Mouse (Mus musculus): ENCODE measurements around the gene Ddx25.

Ddx25 gene

GRCm38 (mm10) chr9:35558257-35559008, at the start of gene Ddx25, which contains the start of gene Pus3:
TSS of gene Ddx25 (minus strand) at chr9:35558528.
TSS of gene Pus3 (plus strand) at chr9:35558595.
- peak; percentile 57 for DNase-seq

DNA sequence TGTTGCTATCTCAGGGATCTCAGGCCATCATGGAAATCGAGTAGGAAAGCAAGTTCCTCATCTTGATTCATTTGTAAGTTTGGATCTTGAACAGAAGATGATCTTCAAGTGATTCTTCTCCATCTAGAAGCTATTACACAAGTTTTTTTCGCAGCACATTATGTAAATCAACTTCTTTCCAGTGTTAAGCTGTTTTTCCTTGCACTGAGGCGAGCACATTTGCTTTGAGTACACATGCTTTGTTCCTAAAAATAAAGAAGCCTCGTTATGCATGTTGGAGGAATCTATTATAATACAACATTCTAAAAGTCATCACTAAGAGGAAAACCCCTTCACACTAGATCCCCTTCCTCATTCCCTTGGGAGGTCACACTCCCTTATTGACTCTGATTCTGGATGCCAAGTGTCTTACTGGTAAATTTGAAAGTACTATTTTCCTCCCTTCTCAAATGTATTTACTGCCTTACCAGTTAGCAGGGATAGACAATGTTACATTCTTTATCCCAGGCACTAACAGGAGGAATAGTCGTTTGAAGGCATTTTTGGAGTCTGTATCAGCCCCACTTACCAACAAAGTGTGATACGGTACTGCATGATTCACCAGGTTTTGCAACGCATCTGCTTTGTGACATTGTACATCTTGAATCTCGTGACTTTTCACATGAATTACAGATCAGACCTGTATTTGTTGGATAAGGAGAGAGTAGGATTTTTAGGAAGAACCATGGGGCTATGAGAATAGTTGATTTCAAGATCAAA, 49.5 kb upstream of the Ddx25 start:
- DNase-seq: no peak

- DNase-seq: no peak
Observed at GRCm38 (mm10) chr9:35592903-35593302, 34.6 kb upstream of the Ddx25 start.

- no peak for DNase-seq
Observed at GRCm38 (mm10) chr9:35587674-35588073, 29.3 kb upstream of the Ddx25 start.

DNA sequence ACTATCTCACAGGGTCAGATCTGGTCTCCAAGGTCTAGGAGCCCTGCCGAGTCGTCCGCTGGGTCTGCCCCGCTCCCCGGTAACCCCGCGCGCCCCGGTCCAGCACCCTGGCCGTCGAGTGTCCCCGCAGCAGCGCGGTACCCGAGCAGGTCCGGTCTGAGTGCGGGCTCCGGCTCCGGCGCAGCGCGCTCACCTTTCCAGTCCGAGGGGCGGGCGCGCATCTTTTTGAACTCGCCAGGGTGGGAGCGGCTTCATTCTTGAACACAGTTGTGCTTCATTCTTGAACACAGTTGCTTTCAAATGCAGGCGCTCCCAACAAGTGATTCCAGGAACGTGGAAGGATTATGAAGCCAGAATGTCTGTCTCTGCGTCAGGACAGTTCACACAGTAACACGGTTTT, 16.1 kb upstream of the Ddx25 start:
- no peak for DNase-seq

GRCm38 (mm10) chr9:35570663-35571062, 12.3 kb upstream of the Ddx25 start:
- DNase-seq: no peak

DNA sequence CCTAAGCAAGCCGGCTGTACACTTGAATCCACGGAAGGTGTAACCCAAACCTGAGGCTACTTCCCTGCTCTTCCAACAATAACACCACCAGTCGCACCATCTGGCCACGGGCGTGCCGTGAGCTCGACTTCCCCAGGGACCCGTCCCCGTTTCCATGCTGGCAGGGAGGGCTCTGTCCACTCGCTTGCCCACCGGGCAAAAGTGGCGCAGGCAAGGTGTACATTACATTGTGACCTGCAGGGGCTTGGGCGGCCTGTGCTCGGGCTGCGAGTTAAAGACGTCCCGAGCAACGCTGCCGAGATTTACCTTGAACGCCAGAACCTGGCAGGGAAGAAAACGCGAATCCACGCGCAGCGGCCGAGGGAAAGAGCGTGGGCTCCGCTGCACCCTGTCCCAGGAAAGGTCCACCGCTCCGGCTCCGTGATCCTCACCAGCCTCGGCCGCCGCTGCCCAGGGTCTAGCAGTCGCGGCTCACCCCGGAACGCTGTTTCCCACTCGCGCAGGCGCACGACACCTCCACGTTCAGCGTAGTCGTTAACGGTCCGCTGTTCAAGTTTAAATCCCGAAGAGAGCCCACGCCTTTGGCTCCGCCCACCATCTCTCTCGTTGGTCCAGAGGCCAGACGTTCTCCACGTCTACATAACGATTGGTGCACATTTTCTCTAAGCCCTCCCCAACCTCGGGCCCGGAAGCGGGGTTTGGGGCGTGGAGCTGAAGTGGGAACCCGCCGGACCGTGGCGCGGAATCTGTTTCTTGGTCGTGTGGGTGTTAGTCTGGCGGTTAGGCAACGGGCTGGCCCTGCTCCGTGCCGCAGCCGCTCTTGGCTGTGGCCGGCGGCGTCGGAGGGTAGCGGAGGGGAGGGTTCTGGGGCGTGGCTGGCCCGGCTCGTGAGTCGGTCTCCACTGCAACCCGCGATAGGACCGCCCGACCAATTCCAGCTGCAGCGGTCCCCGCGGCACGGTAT, 11.5 kb upstream of the Ddx25 start, which contains the start of the genes Pate2 and Hyls1:
Pate2 (plus strand) TSS at position 714 of the 964 bp plus-strand sequence.
Hyls1 (minus strand) TSS at position 828 of the 964 bp plus-strand sequence.
- DNase-seq: peak; percentile 96

- no peak for DNase-seq
Observed at GRCm38 (mm10) chr9:35567995-35568394, 9.7 kb upstream of the Ddx25 start.

DNA sequence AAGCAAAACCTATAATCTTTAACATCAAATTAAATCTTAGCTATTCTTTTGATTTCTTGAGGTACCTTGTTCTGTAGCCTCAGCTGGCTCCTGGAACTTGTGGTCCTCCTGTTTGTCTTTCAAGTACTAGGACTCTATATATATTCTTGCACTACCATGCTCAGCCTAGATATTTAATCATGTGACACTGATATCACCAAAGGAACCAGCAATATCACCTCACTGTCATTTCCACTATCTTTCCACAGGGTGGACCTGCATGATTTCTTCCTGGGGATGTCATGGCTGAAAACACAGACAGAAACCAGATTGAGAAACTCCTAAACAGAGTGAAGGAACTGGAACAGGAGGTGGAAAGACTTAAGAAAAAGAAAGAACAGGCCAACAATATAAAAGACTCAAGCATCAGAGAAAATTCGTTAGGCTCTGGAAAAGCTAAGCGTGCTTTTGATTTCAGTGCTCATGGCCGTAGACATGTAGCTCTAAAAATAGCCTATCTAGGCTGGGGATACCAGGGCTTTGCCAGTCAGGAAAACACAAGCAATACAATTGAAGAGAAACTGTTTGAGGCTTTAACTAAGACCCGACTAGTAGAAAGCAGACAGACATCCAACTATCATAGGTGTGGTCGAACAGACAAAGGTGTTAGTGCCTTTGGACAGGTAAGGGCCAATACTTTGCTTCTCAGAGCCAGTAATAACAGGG, 6.4 kb upstream of the Ddx25 start:
- DNase-seq: peak; percentile 1

- DNase-seq: peak; percentile 1
Observed at GRCm38 (mm10) chr9:35561583-35561982, 3.3 kb upstream of the Ddx25 start.

GRCm38 (mm10) chr9:35561076-35561475, 2.7 kb upstream of the Ddx25 start:
- DNase-seq: peak; percentile 1

GRCm38 (mm10) chr9:35559009-35559890, 922 bp upstream of the Ddx25 start:
- peak; percentile 89 for DNase-seq

DNA sequence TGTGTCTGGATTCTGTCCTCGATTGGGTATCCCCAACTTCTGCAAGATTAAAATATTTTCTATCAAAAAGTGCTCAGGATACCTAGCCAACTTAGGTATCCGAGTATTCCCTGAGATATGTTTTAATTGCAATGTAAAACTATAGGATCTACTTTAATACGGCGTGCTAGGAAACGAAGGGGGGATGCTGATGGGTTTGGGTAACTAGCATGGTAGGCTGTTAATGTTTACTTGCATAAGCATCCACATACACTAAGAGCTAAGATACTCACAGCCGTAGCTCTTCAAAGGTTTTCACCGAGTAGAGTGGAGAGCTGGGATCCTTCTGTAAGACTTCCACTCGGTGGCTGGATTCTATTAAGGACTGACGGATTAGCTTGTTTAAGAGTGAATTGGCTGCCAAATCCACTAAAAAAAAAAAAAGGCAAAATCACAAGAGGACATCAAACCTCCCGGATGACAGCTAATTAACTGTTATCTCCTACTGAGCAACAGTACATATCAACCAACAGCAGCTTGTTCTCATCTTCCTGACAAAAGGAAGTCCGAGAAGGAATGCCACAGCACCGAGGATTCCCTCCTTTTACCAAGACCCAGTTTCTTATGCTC, 1.7 kb downstream of the Ddx25 start:
- no peak for DNase-seq

- DNase-seq: no peak
Observed at GRCm38 (mm10) chr9:35548455-35548854, 9.9 kb downstream of the Ddx25 start.

GRCm38 (mm10) chr9:35546745-35547144, 11.6 kb downstream of the Ddx25 start:
- no peak for DNase-seq

- DNase-seq: no peak
Observed at GRCm38 (mm10) chr9:35545704-35546103, 12.6 kb downstream of the Ddx25 start.

- no peak for DNase-seq
Observed at GRCm38 (mm10) chr9:35544666-35545065, 13.7 kb downstream of the Ddx25 start.

DNA sequence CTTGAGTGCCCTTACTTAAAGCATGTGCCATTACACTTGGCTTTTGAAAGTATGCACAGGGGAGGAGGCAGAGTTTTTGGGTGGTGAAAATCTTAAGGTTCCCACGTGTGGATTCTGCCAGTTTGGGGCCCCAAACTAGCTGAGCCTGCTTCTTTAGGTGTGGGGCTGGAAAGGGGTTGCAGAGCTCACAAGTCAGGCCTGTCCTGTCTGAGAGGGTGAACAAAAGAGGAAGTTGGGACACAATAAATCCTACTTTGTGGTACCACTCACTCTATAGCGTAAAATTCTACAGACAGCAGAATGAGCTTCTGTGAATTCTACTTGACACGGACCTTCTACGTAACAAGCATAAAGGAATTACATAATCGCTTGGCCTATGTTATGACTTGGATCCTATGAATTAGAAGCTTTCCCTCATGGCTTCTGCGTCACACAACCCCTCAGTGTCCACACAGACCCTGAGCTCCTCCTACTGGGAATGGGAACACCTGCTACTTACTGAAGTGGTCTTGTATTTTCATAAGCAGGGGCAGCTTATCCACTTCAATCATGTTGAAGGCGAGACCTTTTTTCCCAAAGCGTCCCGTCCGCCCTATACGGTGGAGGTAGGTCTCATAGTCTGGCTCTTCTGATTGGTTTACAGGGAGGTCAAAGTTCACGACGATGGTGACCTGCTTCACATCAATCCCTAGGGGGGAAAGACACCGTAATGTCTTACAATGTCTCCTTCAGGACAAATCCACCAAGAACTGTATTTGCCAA, 15.0 kb downstream of the Ddx25 start:
- DNase-seq: no peak

- DNase-seq: no peak
Observed at GRCm38 (mm10) chr9:35541941-35542340, 16.4 kb downstream of the Ddx25 start.

DNA sequence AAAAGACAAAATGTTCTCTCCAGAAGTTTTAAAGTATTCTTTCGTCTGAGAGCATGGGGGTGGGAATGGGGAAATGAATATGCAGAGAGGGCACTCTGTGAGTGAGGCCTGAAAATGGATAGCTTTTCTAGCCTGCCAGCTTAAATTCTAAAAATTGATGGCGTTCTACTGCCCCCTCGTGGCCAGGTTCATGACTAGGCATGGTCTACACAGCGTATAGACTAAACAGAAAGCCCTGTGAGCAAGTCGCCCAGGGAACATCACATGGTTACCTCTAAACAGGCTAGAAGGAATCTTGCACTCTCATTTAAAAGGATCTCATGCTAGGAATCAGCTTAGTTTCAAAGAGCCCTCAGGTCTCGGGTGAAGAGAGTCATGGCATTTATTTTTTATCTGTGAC, 16.8 kb downstream of the Ddx25 start:
- peak; percentile 45 for DNase-seq

Data from layer of hippocampus, adult 9-11 months (tissue).